Mouse (Mus musculus) testis, postnatal 10 days (tissue): ENCODE measurements around the gene H2afy.
A peak's percentile ranks its signal among the peaks of the same experiment; 100 is the strongest.

Experiments
- DNase-seq: peaks from one replicate; pipeline ENCODE4 v3.0.0; 2021; ENCODE audit warnings: low spot score

H2afy gene

GRCm38 (mm10) chr13:56071586-56072267, 64.4 kb downstream of the H2afy start:
- no peak for DNase-seq

- DNase-seq, result no peak
Measured at GRCm38 (mm10) chr13:56069643-56070042, 66.5 kb downstream of the H2afy start.

GRCm38 (mm10) chr13:56068517-56068916, 67.6 kb downstream of the H2afy start:
- DNase-seq, result no peak

DNA sequence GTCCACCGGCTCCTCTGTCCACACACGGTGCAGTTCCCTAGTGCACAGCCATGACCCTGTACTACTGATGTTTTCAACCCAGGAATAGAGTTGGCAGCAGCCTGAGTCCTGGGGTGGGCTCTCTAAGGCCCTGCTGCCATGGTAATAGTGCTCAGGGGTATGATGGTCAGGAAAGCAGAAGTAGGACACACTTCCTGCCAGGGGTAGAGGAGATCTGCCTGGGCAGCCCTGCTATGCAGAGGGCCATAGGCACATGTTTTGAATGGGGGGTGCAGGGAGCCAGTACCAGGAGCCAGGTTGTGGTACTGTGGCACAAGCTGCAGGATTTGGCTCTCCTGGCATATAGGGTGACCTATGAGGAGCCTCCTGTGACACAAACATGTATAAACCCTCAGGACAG, 69.3 kb downstream of the H2afy start:
- no peak for DNase-seq

GRCm38 (mm10) chr13:56066152-56066551, 70.0 kb downstream of the H2afy start:
- DNase-seq, result peak; percentile 41

DNA sequence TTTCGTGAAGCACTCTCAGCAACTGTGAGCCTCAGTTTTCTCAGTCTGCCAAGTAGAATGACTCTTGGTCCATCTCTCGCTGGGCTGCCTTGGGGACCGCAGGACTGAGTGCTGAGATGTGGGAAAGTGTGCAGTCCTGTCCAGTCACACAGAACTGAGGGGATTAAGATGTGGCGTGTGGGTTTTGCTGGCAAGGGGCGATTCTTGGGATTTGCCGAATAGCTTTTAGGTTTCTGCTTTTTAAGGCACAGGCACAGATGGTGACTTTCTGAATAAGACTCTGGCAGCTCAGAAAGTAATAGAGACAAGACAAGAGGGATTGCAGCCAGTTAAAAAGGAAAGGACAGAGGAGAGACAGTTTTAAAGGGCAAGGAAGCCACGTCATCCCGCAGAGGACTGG, 78.4 kb downstream of the H2afy start:
- no peak for DNase-seq

GRCm38 (mm10) chr13:56055720-56056119, 80.4 kb downstream of the H2afy start:
- no peak for DNase-seq

DNA sequence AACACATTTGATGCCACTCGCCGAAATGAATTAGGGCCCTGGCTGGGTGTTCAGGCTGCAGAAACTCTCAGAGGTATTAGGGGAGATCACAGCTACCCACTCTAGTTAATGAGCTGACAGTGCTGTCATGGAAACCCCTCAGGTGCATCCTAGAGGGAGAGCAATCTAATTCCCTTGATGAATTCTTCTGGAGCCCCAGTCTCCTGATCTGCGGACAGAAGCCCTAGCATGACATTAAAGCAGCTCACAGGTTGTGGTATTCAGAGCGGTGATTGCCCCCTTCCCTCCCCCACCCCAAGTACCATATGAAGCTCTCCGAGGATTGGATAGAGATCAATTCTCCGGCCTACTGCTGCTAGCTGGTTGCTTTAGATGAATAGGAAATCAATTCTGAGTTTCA, 82.1 kb downstream of the H2afy start:
- DNase-seq, result no peak

DNA sequence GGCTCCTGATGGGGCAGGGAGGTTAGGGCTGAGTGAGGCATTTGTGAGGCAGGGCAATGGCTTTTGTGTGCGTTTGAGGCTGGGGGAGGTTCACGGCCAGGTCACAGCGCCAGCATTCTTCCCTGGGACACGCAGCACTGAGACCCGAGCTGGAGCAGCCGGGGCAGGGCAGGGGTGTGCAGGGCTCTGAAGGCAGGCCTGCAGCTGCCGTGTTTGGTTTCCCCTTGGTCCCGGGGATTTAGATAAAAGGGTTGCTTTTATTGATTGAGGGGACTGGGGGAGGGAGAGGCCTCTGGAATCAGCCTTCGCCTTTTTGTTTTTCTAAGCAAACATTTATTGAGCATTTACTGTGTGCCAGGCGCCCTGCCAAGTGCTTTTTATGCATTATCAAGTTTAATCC, 83.4 kb downstream of the H2afy start:
- no peak for DNase-seq

GRCm38 (mm10) chr13:56050246-56050645, 85.9 kb downstream of the H2afy start:
- DNase-seq, result no peak

DNA sequence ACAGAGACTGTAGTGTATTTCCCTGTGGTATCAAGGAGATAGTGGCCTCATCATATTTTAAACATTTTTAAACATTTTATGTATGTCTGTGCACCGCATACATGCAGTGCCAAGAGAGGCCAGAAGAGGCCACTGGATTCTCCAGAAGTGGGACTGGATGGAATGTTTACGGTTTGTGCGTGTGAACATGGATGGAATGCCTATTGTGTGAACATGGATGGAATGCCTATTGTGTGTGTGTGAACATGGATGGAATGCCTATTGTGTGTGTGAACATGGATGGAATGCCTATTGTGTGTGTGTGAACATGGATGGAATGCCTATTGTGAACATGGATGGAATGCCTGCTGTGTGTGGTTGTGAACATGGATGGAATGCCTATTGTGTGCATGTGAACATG, 93.9 kb downstream of the H2afy start:
- no peak for DNase-seq

GRCm38 (mm10) chr13:56040621-56041020, 95.5 kb downstream of the H2afy start:
- no peak for DNase-seq

DNA sequence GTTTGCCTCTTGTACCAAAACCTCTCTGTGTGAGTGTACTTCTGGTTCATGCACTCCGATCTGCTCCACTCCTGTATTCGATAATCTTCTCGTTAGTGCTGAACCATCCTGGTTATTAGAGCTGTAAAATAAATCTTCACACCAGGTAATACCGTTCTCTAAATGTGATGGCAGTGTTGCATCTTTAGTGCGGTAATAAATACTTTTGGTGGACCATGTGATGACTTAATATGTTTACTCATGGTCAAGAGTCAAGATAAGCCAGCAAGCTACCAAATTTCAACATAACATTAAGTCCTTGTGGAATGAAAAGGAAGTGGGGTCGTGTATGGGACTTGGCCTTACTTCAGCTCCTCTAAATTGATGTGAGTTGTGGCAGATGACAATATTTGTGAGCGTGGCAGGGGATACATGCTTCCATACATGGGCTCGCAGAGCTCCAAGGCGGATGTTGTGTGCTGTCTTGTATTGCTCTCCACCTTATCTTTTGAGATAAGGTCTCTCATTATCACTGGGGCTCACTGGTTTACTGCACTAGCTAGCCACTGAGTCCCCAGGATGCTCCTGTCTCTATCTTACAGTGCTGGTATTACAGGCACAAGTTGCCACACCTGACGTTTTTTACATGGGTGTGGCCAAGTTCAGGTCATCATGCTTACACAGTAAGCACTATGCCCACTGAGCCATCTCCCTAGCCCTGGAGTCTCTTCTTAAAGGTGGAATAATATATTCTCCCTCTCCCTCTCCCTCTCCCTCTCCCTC, 96.4 kb downstream of the H2afy start:
- DNase-seq, result no peak

GRCm38 (mm10) chr13:56029006-56029405, 107.2 kb downstream of the H2afy start:
- no peak for DNase-seq

GRCm38 (mm10) chr13:56027996-56028395, 108.2 kb downstream of the H2afy start:
- DNase-seq, result peak; percentile 20

DNA sequence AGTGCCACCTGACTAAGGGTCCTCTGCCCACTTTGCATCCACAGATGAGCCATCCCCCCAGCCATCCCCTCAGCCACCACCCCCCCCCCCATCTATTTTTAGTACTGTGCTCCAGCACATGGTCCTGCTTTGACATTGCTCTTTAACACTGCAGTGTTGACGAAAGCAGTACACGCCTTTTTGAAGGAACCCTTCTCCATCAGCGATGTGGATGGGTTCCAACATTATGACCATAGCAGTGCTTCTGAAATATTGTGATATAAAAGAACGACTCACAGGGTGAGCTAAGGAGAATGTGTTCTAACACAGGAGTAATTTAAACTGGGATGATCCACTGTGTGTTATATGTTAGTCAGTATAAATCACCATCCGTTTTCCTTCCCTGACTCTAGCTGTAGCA, 109.5 kb downstream of the H2afy start:
- DNase-seq, result no peak

- peak; percentile 26 for DNase-seq
Measured at GRCm38 (mm10) chr13:56026026-56026425, 110.1 kb downstream of the H2afy start.

- DNase-seq, result peak; percentile 36
Measured at GRCm38 (mm10) chr13:56025027-56025410, 111.1 kb downstream of the H2afy start.

DNA sequence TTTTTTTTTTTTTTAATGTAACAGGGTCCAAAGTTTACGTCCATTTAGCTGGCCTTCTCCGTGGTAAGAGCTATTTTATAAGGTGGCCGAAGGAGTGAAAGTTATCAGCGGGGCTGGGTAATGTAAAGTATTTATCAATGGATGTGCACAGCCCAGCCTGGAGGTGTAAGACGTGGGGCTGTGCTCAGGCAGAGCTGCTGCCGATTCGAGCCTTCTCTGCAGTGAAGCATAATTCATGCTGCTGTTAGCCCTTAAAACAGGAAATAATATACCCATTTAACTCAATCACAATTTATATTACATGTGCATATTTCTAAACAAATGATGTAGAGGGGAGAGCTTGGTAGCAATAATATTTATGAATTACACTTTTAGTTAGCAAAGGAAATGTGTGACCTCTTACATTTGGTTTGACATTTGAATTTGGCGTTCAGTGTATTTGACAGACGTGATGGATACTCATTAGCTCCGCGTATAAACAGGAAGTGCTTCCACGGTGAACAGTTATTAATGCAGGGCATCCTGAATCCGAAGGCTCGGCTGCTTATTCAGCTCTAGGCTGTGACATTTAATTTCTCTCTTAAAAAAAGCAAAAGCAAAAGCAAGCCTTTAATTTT, 111.6 kb downstream of the H2afy start:
- DNase-seq, result peak; percentile 7
